In the genomic region with DNA sequence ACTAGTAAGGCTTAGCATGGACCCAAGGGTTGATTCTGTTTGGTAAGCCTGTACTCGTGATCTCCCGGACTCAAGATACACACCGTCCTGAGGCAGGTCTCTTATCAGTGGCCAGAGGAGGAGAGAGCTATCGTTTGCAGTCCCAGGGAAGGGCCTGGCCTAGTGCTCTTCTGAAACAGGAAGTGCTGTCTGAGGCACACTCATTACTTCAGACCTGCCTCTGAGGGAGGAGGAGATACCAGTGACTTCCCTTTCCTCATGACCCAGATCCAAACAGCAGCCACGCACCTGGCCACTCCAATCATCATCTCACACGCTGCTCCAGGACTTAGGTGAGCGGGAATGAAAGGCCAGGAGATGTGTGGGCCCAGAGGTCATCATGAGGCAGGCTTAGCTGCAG, we compare ENCODE assay signal across 10 mouse cellular contexts.
DNase-seq lines count a peak whose midpoint lies in the region; ATAC-seq lines count a peak whose summit lies in the region.
"Had no signal": no experiment of that assay in that cellular context is flagged by ENCODE, and none has a peak within 500 bp of the region (broad histone marks: within the 10 kb centered on the region; RNA-seq: fewer than 3 reads in every experiment).

No protein-coding gene starts in this region.

- peak; percentile 64 to 86 for ATAC-seq in hematopoietic stem cell, adult 5-6 weeks (replicated peaks in 1 of 2; ENCODE audit: insufficient read depth in 1 of 2, low FRiP score in 2 of 2, low TSS enrichment in 1 of 2, low read depth in 1 of 2, poor library complexity in 2 of 2, severe bottlenecking in 2 of 2)
- peak; percentile 95 for ATAC-seq in megakaryocyte, adult 5-6 weeks (ENCODE audit: poor library complexity, severe bottlenecking)

- peak; percentile 3 to 13 for DNase-seq in heart, adult 18-20 months
- DNase-seq in heart, adult 8-10 months (ENCODE audit: low spot score): no peak
- DNase-seq in thymus, postnatal 14 days: peak; percentile 24
- no peak for DNase-seq in layer of hippocampus, adult 9-11 months
- no peak for DNase-seq in urinary bladder, postnatal 36 days (ENCODE audit: low spot score in 2 of 2)
- no peak for DNase-seq in MN1 (ENCODE audit: low spot score)
- DNase-seq: cerebellum, postnatal 10 days; retina, postnatal 1 day had no signal

Comparison
In these comparisons a context has a peak if more than half of its experiments do, and no peak if none do; other contexts are left out.
1. DNase-seq: peak in heart, adult 18-20 months (2 of 2) and thymus, postnatal 14 days (single experiment); none in heart, adult 8-10 months (single experiment), layer of hippocampus, adult 9-11 months (single experiment), urinary bladder, postnatal 36 days (0 of 2) and MN1 (single experiment).